Mouse (Mus musculus) spleen, adult 18-20 months (tissue): ENCODE results near the gene Cdiptos.

ENCODE experiments used
- DNase-seq, 2 experiments: peaks; one replicate each; pipeline ENCODE4 v3.0.0; 2022; ENCODE audit warnings: mixed read lengths in 2 of 2

Gene Cdiptos

DNA sequence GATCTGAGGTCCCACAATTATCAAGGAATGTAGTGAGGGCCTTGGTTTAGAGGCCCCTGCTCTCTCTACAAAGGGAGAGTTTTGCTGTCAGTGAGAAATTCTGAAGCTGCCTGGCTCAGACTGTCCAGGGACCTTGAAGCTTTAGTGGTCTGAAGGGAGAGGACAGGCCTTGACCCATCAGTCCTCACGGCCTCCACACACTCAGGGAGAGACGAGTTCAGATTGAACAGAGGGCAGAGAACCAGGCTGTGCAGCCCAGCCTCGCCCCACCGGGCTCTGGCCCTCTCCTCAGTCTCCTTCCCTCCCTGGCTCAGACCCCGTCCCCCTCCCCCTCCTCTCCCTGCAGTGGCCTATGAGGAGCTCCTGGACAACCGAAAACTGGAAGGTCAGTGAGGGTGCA is 8.5 kb downstream of the Cdiptos start:
- no peak for DNase-seq

DNA sequence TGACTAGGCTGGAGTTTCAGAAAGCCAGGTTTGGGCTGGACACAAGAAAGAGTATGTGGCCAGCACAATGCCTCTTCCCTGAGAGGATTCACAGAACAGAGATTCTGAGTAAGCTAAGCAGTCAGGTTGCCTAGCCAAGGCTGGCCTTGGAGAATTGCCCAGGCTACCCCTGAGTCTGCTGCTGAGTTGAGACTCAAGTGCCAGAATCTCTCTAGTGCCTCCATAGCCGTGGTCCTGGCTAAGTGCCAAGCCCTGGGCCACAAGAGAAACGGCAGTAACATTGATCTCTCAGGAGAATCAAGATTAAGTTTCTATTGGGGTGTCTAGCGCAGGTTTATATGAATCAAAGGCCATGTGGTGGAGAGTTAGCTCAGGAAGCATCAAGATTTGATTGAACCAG is 10.3 kb downstream of the Cdiptos start:
- no peak for DNase-seq

DNA sequence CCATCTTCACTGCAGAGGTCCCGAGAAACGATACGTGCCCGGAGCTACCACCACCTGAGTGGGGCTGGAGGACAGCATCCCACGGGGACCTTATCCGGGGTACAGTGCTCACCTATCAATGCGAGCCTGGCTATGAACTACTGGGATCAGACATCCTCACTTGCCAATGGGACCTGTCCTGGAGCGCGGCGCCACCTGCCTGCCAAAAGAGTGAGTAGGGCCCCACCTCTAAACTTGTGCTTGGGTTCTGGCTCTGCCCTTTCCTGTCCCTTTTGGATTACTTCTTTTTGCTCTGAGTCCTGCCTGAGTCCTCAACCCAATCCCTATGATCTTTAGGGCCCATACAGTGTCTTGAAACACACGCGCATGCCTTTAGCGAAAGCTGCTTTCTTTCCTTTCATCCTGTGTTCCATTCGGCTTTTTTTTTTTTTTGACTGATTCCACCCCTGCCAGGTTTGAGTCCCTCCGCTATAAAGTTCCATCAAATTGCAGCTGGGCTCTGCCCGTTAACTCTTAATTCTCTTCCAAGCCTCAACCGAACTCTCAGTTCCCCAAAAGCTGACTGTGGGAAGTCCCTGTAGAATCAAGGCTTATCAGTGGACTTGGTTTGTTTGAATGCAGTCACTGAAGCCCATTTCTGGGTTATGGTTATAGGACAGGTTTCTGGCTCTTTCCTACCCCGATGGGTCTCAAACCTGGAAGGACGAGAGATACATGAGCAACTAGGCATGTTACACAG is 12.2 kb downstream of the Cdiptos start:
- DNase-seq = peak in 1 of 2 experiments; percentile 38

DNA sequence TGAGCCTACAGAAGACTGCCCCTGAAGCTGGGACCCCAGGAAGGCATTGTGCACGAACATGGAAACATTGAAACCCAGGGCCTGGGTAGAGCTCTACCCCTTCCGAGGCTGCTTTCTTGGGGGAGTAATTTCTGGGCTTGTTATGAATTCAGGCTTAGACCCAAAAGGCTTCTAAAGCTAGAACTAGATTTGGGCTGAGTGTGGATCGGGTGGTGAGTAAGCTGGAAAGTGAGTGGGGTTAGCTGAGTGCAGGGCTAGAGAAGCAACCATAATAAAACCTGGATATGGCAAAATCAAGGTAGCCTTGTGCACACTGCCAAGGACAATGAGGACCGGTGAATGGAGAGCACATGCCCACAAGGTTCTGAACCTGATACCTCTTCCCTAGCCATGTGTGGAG is 13.9 kb downstream of the Cdiptos start:
- no peak for DNase-seq

DNA sequence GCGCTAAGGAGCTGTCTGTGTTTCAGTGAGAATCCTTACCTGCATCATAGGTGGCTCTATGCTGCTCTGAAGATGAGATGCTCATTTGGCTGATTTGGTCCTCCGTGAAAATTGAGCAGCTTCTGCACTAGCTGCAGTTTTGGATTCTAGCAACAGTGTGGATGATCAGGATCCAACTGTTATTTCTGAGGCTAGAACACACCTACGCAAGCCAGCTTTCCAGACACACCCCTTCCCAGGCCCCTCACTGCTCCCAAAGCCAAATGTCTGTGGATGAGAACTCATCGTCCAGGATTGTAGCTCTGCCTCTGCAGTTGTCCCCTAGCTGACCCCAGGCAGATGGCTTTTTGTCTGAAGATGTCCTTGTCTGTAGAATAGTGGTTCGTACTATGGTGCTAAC is 14.8 kb downstream of the Cdiptos start:
- DNase-seq = no peak

DNA sequence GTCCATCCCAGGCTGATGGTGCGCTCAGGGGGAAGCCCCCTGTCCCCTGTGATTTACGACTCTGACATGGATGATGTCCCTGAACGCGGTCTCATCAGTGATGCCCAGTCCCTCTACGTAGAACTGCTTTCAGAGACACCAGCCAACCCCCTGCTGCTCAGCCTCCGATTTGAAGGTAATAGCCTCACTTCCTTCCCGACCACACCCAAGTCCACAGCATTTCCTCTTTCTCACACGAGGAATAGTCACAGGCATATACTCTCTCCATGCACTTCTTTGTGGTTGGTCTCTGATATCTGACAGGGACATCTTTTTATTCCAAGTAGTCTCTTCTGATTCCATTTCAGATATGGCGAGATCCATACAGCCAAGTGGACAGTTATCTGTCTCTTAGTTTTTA is 16.1 kb downstream of the Cdiptos start:
- no peak for DNase-seq

DNA sequence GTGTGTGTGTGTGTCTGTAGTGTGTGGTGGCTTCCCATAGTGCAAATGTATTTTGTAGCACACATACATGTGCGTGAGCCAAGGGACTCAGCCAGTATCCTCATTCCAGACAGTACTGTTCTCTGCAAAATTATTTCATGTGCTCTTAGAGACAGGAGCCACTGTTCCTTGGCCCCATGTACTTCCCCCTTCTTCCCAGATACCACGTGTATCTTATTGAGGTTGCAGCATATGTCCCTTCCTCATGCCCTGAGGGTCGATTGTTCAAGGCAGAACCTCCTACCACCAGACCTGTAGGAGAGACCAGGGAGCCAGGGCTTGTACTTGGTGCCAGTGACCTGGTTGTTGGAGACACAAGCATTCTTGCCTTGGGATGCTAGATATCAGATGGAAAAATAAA is 20.8 kb downstream of the Cdiptos start:
- DNase-seq = no peak

DNA sequence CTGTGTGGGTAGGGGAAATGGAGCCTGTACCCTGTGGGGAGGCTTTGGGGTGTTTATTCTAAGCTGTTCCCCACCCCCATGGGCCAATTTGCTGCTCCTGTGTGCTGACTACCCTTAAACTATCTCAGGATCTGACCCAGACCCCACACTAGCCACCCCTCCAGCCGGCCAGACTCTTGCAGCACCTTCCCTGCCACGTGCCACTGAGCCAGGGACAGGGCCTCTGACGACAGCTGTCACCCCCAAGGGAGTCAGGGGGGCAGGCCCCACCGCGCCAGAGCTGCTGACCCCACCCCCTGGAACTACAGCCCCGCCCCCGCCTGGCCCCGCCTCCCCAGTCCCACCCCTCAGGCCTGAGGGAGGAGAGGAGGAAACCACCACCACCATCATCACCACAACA is 23.3 kb downstream of the Cdiptos start:
- DNase-seq = no peak

DNA sequence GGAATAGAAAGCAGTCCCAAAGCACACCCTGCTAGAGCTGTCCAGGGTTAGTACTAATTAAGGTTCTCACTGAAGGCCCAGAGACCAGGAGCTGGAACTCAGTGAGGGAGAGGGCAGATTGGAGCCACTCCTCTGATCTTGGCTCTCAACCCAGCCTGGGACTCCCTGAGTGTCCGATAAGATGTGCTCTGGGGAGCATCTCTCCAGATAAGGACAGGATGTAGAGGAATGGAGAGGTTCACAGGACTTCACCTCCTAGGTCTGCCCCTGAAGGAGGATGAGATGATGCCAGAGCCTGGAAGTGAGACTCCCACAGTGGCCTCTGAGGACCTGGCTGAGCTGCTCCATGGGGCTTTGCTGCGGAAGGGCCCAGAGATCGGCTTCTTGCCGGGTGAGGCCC is 24.2 kb downstream of the Cdiptos start:
- no peak for DNase-seq

DNA sequence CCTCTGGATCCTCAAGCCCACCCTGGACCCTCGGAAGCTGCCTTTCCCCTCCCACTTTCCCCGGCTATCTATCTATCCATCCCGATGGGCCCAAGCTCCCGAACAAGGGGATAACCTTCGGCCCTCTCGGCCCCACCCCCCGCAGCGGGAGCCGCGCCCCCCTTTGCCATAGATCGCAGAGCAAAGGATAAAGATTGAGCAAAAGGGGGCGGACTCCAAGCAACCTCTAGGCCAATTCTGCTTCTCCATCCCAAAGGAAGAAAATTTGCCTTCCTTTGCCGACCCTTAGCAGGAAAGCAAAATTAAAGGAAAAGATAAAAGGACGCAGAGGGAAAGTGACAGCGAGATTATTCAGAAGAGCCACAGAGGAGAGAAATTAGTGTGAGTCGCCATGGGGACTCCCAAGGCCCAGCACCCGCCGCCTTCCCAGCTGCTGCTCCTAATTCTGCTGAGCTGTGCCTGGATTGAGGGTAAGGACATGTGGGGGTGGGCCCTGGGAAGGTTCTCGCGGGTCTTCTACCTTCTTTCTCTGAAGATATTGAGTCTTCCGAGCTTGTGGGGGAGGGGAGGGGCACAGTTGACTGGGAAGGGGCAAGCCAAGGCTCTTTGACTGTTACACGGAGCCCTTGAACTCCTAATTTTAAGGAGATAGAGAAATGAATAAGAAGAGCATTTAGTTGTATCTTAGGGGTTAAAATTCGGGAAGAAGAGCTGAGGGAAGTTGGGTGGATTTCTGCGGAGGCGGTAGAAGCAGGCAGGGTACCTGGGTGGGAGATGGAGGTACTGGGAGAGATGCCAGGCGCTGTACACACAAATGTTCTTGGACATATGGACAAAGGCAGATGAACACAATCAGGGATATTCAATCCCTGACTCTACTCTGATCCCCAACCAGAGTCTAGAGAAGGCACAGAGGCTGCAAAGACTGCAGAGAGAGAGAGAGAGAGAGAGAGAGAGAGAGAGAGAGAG is 25.0 kb downstream of the Cdiptos start:
- DNase-seq = no peak

DNA sequence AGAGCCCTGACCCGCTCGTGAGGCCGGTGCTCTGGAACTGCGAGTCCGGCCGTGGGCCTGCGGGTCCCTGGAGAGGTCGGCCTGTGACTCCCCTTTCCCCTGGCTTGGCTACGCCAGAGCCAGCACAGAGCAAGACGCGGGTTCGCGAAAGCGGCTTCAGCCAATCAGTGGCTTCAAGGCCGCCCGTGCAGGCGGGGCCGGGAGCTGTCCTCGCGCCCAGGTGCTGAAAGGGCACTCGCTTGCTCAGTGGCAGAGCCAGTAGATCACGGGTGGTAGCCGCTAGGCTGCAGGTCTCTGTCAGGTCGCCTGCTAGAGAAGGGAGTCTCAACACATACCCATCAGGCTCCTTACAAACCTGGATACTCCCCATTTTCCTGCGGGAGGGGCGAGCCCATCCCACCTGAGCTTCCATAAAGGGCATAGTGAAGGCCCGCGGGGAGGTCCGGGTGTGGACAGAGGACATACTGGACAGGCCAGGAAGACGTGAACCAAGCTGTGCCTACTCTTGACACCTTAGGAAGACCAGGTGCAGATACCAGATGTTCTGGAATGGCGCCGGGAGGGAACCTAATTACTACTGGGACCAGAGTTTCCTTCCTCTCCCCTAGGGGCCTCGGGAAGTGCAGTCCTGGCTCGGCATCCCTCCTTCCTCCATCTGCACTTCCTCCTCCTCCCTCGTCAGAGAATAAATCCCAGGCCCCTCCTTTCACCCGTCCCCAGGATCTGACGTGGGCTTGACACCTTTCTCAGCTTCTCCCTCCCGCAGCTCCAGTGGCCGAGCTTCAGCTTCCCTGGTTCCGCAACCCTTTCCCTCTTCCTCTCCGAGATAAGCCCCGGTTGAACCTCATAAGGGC is 25.9 kb downstream of the Cdiptos start, which contains the start of gene Sez6l2:
Gene Sez6l2 (plus strand): TSS at position 771 of the 854 bp plus-strand sequence.
- DNase-seq = peak; percentile 63 to 84

DNA sequence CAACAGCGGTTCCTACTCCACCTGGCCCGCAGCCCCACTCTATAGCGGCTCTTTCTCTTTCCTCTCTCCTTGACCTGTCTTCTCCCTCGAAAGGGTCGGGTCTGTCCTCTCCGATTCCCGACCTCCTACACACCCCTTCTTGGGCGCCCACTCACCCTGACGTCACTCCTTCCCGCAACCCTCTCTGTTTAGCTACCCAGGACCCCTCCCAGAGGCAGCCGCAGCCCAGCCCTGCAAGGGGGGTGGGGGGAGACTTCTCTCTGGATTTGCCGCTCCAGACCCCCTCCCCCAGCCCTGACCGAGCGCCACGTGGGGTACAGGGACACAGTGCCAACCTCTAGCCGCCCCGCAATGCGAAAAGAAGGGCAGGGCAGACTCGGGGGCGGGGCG is 26.5 kb downstream of the Cdiptos start, which contains the start of gene Asphd1:
Gene Asphd1 (minus strand): TSS at position 180 of the 390 bp plus-strand sequence.
- no peak for DNase-seq

DNA sequence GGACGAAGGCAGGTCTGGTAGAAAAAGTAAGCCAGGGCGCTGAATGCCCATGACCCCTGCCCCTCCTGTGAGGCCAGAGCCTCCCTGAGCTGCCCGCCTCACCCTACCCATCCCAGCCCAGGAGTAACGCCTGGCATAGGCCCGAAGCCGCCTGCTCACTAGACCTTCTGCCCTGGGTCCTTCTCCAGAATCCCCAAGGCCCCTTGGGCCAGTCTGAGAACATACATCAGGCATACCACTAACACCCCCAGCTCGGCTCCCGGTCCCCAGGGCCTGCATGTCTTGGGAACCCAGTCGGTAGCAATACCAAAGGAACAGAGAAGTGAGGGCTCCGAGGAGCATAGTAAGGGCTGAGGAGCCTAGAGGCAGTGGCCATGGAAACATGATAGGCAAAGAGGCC is 27.3 kb downstream of the Cdiptos start:
- DNase-seq = no peak

DNA sequence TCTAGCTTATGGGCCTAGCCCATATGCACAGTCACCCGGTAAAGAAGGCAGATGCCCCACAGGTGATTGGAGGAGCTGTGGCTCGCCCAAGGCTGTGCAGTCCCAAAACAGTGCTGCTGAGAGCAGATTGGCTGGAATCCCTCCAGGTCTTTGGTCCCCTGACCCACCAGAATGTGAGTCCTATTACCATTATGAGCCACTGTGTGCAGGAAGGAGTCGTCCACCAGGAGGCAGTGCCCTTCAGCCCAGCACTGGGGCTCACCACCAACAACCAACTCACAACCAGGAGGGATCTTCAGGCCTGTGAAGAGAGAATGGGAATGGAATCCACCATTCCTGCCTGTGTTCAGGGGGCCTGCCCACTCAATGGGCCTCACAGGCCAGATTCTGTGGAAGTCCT is 29.4 kb downstream of the Cdiptos start:
- peak in 1 of 2 experiments; percentile 46 for DNase-seq

DNA sequence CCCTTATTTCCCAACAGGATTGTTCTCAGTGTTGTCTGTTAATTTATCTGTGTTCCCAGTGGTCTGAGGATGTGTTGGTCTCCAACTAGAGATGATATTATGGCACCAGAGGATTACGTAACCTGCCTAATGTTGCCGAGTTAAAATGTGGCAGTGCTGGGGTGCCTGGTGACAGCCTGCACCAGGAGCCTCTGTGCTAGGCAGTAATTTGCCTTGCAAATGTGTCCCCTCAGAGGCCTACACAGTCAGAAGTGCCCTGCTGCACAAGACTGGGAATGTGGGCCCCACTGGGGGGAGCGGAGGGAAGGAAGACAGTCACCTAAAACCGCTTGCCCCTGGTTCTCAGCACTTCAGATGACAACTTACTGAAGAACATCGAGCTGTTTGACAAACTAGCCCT is 34.1 kb downstream of the Cdiptos start:
- DNase-seq = no peak

DNA sequence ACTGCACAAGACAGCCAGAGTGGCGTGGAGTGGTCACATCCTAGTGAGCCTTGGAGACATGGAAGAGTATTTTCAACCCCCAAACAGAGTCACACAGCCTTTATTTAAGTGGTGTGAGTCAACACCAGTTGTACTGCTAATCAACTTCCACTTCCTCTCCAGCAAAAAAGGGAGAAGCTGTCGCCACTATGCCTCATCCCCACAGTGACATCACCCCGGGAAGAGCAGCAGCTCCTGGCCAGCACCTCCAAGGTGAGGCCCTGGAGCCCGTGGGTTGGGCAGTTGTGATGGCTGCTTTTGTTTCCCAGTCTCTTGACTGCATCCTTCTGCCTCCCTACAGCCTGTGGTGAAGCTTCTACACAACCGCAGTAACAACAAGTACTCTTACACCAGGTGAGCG is 34.7 kb downstream of the Cdiptos start:
- no peak for DNase-seq

DNA sequence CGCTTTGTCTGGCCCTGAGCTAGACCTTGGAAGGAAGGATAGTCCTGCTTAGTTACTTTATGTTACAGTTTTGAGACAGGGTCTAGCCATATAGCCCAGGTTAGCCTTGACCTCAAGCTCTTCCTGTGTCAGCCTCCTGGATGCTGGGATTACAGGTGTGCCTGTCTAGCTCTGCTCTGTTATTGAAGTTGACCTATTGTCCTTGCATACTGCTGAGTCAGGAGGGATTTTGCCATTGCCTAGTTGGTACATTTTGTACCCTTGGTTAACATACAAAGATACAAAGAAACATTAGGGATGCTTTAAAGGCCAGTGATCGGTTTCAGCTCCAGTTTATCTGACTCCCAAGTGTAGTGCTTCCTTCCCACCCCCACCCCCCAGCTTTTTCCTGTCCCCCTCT is 43.2 kb downstream of the Cdiptos start:
- DNase-seq = no peak

DNA sequence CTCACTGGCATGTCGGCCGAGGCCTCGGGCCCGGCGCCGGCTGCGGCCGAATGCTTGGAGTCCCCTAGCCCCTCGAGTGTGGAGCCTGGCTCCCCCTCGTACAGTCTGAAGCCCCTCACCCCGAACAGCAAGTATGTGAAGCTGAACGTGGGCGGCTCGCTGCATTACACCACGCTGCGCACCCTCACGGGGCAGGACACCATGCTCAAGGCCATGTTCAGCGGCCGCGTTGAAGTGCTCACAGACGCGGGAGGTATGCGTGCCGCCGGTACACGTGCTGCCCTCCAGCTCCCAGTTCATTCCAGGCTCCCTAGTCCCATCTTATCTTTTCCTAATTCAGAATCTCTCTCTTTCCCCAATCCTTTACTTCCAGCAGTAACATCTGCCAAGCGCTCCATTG is 46.9 kb downstream of the Cdiptos start:
- no peak for DNase-seq

DNA sequence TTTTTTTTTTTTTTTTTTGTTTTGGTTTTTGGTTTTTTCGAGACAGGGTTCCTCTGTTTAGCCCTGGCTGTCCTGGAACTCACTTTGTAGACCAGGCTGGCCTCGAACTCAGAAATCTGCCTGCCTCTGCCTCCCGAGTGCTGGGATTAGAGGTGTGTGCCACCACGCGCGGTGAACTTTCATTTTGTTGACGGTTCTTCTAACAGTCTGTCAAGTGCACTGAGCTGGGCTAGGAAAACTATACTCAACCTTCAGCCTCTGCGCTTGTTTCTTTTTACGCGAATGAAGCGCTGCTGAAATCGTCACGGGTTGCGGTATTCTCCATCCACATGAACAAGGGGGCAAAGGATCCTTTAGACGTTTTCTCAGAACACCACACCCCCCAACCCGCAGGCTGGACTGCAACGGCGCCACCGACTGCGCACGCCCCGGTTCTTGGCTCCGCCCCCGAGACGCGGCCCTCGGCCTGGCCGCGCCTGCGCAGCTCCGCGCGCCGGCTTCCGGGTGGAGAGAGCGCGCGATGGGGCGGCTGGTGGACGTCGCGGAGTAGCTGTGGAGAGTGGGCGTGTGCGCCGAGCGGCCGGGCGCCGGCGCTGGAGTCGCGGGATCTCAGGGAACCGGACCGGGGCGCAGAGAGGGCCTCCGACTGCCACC is 47.4 kb downstream of the Cdiptos start, which contains the start of gene Kctd13:
Gene Kctd13 (plus strand): TSS at position 496 of the 654 bp plus-strand sequence.
- DNase-seq = peak; percentile 90 to 96

DNA sequence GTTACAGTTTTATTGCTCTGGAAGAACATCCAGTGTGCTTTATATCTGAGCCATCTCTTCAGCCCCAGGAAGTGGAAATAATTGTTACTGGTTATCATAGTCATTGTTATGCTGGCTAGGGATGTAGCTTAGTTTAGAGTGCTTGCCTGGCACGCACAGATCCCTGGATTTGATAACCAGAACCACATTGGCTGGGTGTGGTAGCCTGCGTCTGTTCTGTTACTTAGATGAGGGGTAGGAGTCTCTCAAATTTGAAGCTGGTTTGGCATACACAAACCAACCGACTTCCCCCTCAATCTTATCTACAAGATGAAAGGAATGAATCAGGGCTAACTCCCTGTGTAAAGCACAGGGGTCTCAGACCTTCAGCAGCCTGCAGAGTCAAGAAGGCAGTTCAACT is 49.6 kb downstream of the Cdiptos start:
- DNase-seq = no peak

DNA sequence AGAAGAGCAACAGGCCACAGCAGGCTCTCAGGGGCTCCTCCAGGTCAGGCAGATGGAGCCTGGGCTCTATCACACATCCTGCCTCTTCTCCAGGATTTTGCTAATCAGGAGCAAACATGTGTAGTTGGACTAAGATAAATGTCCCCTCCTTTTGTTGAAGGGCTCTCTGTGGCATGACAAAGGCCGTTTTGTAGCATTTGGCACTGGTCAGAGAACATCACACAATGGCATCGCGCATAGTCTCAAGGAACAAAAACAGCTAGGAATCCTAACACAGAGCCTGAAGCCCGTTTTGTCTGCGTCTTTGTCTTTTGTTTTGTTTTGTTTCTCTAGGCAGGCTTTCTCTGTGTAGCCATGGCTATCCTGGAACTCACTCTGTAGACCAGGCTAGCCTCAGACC is 51.9 kb downstream of the Cdiptos start:
- DNase-seq = no peak

DNA sequence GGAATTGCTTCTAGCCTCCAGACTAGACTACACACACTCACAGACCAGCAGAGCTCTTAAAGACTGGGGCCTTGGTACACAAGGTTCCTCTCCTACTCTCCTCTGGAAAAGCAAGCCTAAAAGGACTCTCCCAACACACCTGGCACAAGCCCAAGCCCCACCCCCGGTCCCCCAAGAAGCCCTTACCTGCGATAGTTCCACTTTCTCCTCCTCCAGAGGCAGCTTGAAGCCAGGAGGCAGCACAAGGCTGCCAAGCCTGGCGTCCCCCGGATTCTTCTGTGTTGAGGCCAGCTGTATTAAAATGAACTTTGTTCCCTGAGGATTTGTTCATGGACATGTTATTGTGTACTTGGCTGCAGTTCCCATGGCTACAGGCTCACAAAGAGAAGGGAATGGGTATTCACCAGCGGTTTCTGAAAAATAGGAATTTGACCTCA is 53.3 kb downstream of the Cdiptos start, which contains the start of gene Tmem219:
Gene Tmem219 (minus strand): TSS at position 294 of the 437 bp plus-strand sequence.
- no peak for DNase-seq
